Mouse (Mus musculus) cerebellum, adult 18-20 months (tissue): ENCODE measurements around the gene Cd86.

Experiments used
- DNase-seq, 2 experiments: peaks; one replicate each; pipeline ENCODE4 v3.0.0; 2021

Gene Cd86

GRCm38 (mm10) chr16:36665782-36666181 lies at the start of gene Cd86:
Cd86 (minus strand) TSS chr16:36666081.
- no peak for DNase-seq

GRCm38 (mm10) chr16:36711760-36712159 lies 45.9 kb upstream of the Cd86 start:
- DNase-seq: no peak

GRCm38 (mm10) chr16:36710794-36711193 lies 44.9 kb upstream of the Cd86 start:
- DNase-seq: no peak

- DNase-seq: no peak
Observed at GRCm38 (mm10) chr16:36709405-36709804, 43.5 kb upstream of the Cd86 start.

GRCm38 (mm10) chr16:36708751-36709150 lies 42.9 kb upstream of the Cd86 start:
- DNase-seq: no peak

- peak in 1 of 2 experiments; percentile 16 for DNase-seq
Observed at GRCm38 (mm10) chr16:36707702-36708423, 42.0 kb upstream of the Cd86 start.

- no peak for DNase-seq
Observed at GRCm38 (mm10) chr16:36700484-36700883, 34.6 kb upstream of the Cd86 start.

GRCm38 (mm10) chr16:36697331-36697730 lies 31.4 kb upstream of the Cd86 start:
- DNase-seq: no peak

GRCm38 (mm10) chr16:36694798-36695290 lies 29.0 kb upstream of the Cd86 start:
- no peak for DNase-seq

- peak; percentile 4 to 6 for DNase-seq
Observed at GRCm38 (mm10) chr16:36693818-36694413, 28.0 kb upstream of the Cd86 start, which contains the start of gene Ildr1. Ildr1 (plus strand) TSS chr16:36693978.

- DNase-seq: no peak
Observed at GRCm38 (mm10) chr16:36691484-36691883, 25.6 kb upstream of the Cd86 start.

GRCm38 (mm10) chr16:36688076-36688475 lies 22.2 kb upstream of the Cd86 start:
- no peak for DNase-seq

GRCm38 (mm10) chr16:36684325-36684918 lies 18.5 kb upstream of the Cd86 start:
- no peak for DNase-seq

GRCm38 (mm10) chr16:36681829-36682228 lies 15.9 kb upstream of the Cd86 start:
- no peak for DNase-seq

- DNase-seq: no peak
Observed at GRCm38 (mm10) chr16:36675902-36676301, 10.0 kb upstream of the Cd86 start.

GRCm38 (mm10) chr16:36675304-36675703 lies 9.4 kb upstream of the Cd86 start:
- no peak for DNase-seq

- DNase-seq: no peak
Observed at GRCm38 (mm10) chr16:36674457-36675204, 8.8 kb upstream of the Cd86 start.

- DNase-seq: no peak
Observed at GRCm38 (mm10) chr16:36673196-36673595, 7.3 kb upstream of the Cd86 start.

GRCm38 (mm10) chr16:36670590-36670989 lies 4.7 kb upstream of the Cd86 start:
- DNase-seq: no peak

GRCm38 (mm10) chr16:36666448-36667017 lies 652 bp upstream of the Cd86 start:
- no peak for DNase-seq

GRCm38 (mm10) chr16:36663484-36663883 lies 2.4 kb downstream of the Cd86 start:
- DNase-seq: no peak

GRCm38 (mm10) chr16:36661330-36661729 lies 4.6 kb downstream of the Cd86 start:
- no peak for DNase-seq

GRCm38 (mm10) chr16:36655910-36656309 lies 10.0 kb downstream of the Cd86 start:
- no peak for DNase-seq
